Mouse (Mus musculus): ENCODE results near the gene Keap1.
"Not testable (repeated sequence)": the region's sequence is repeated elsewhere in the genome, so short reads cannot be mapped to it uniquely, and the experiment has no call there.

Keap1 gene

DNA sequence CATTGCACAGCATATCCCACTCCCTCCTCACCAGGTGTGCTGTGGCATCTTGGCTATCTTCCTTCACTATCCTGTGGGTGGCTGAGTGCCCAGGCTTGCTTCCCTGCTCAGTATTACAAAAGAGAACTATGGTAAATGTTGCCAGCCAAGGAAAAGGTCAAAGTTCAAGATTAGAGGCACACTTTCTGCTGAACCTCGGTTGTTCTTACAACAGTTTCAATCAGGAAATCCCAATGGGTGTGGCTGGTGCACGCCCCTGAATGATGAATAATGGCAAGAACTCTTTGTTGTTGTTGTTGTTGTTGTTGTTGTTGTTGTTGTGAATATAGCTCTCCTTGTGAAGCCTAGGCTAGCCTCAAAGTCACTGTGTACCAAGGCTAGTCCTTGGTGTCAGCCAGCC, 22.7 kb upstream of the Keap1 start:
- DNase-seq (ENCODE audit: low spot score) = no peak

DNA sequence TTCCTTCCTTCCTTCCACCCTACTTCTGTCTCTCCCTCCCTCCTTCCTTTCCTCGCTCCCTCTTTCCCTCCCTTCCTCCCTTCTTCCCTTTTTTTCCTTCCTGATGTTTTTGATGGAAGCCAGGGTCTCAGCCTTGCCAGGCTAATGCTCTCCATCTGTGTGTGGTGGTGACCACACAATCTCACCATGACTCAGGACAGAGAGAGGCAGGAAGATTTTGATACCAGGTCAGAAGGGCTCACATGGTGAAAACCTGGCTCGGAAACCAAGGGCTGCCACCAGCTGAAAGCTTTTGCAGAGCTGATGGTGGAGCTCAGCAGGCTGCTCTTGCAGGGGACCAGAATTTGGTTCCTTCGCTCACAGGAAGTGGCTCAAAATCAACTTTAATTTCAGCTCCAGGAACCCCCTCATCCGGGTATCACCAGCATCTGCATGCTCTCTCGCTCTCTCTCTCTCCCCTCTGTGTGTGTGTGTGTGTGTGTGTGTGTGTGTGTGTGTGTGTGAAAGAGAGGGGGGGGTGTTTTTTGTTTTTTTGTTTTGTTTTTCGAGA, 21.4 kb upstream of the Keap1 start:
- no peak for DNase-seq (ENCODE audit: low spot score)

DNA sequence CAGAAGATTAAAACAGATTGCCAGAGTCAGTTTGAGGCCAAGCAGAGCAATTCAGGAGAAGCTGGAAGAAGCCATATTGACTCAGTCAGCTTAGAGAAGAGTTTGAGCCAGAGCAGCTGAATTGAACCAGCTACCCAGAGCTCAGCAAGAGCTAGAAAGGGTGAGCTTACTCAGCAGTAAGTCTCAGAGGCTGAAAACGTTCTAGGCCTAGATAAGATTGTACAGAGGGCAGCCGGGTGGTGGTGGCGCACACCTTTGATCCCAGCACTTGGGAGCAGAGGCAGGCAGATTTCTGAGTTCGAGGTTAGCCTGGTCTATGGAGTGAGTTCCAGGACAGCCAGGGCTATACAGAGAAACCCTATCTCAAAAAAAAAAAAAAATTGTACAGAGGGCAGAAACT, 17.2 kb upstream of the Keap1 start:
- DNase-seq (ENCODE audit: low spot score) = not testable (repeated sequence)

DNA sequence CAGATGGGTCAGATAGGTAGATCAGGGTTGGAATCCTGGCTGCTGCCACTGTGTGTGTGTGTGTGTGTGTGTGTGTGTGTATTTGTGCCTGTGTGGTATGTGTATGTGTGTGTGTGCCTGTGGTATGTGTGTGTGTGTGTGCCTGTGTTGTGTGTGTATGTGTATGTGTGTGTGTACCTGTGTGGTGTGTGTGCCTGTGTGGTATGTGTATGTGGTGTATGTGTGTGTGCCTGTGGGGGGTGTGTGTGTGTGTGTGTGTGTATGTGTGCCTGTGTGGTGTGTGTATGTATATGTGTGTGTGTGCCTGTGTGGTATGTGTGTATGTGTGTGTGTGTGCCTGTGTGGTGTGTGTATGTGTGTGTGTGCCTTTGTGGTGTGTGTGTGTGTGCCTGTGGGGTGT, 15.5 kb upstream of the Keap1 start:
- no peak for DNase-seq (ENCODE audit: low spot score)

DNA sequence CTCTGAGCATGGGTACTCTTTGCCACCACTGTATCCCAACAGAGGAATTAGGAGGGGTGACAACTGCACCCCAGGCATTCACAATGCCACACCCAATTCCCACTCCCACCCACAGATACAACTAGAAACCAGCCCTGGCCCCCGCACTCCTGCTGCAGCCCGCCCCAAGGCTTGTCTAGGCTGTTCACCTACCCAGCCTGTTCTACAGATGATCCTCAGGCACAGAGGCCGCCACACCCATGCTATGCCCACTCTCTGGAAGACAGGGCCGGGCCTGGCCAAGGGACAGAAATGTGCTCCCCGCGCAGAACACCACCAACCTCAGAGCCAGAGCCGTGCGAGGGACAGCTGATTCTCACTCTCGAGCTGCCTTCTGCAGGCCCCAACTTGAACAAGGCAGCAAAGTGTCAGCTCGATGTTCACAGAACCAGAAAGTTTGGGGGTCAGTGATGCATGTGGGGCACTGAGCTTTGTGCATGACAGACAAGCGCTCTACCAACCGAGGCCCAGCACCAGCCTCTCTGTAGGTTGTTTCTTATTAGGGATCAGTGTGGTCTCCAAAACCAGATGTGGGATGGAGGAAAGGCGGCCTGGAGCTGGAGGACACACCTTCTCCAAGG, 12.1 kb upstream of the Keap1 start:
- no peak for DNase-seq (ENCODE audit: low spot score)

DNA sequence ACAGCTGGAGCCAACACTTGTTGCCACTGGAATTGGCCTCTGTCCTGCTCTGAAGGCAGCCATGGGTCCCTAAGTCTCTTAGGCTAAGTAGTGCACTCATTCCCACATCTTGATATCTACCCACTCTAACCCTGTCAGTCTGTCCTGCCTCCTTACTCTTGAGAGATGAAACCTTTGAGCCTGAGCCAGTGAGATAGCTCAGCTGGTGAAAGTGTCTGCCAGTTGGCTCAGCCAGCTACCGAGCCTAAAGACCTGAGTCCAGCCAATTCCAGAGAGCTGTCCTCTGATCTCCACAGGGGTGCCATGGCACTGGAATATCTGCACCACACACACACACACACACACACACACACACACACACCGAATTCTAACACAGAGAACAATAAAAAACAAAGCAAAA, 11.3 kb upstream of the Keap1 start:
- no peak for DNase-seq (ENCODE audit: low spot score)

DNA sequence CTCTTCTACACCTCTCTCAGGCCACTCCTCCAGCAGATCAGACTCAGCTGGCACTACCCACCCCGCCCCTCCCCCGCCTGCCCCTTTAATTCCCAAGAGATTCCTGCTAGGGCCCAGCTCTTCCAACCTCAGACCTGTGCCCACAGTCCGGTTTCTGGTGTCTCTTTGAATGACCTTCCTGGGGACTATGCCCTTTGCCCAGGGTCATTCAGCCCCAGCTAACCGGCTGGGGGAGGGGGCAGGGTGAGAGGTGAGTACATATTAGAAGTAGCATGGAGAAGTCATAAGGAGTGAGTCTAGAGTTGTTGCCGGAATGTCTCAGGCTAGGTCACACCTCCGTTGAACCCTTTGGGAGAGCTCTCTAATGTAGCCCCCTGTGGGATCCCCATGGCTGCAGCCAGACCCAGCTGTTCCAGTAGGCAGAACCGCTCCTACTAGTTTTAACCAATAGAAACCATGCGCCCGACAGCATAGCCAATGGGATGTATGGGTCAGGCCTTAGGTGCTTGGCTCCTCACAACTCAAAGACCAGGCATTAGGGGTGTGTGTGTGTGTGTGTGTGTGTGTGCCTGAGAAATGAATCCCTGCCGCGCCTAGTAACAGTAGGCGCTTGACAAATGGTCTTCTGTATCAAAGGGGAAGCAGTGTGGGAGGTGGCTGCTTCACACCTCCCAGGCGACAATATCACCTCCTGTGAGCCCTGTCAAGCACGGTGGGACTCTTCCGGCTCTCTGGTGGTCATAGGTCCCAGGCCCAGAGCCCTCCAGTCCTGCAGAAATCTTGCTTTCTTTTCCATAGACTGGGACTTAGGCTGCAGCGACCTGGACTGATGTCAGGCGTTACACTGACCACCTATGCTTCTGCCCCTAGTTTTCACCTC, 10.7 kb upstream of the Keap1 start:
- DNase-seq (ENCODE audit: low spot score) = no peak

DNA sequence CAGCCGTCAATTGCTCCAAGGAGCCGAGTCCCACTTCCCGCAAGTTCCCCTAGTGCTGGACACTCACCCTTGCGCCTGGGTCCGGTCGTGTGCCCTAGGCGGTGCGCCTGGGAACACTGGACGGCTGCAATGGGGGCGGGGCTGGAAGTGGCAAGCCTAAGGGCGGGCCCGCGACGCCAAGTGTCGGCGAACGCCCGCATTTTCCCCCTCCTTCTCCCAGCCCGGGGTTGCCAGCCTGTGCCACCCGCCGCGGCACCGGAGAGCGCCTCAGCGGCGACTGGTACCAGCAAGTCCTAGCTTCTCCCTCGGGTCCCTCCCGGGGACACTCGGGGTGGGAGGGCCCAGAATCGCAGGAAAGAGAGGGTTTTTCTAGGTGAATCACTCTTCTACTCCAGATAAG, 9.2 kb upstream of the Keap1 start, which contains the start of gene S1pr5:
TSS of gene S1pr5 (minus strand) at position 118 of the 400 bp plus-strand sequence.
- DNase-seq (ENCODE audit: low spot score) = no peak

DNA sequence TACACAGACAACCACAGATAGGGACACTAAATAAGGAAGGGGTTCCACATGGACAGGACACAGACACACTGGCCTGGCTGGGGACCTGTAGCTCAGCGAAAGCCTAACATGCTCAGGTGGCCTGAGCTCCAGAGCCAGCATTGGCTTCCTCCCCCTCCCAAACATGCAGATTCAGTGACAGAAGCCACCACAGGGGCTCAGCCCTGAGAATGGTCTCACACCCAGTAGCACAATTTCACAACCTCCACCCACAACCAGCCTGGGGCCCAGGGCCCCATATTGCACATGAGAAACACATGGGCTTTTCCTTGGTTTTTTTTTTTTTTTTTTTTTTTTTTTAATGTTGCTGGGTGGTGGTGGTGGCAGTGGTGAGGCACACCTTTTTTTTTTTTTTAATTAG, 7.2 kb upstream of the Keap1 start:
- no peak for DNase-seq (ENCODE audit: low spot score)

DNA sequence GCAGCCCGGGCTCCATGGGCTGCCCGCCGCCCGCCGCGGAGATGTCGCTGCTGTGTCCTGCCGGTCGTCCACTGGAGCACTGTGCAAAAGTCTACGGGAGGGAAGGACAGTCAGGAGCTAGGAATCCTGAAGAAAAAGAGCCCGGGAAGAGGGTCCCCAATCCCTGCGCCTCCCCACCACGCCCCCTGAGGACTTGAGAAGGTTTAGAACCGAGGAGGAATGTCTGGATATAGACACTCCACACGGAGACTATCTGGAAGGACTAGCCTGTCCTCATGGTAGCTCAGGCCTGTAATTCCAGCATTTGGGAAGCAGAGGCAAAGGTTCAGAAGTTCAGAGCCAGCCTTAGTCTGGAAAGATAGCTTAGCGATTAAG, 5.9 kb upstream of the Keap1 start:
- DNase-seq (ENCODE audit: low spot score) = no peak

DNA sequence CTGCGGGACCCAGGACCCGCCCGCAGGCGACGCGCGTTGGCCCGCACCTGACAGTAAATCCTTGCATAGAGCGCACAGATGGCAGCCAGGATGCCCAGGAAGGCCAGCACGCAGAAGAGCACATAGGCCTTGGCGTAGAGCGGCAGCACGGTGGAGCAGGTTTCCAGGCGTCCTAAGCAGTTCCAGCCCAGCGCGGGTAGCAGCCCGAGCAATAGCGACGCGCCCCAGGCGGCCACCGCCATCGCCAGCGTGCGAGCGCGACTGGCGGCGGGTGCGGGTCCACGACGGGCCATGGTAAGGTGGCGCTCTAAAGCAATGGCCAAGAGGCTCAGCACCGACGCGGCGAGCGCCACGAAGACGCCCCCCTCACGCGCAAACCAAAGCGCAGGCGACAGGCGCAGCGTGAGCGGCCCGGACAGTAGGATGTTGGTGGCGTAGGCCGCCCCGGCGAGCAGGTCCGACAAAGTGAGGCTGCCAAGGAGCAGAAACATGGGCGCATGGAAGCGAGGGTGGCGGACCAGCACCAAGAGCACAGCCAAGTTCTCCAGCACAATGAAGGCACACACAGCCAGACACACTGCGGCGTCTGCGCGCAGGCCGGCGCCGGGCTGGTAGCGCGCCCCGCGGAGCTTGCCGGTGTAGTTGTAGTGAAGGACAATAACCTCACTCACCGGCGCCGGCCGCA, 5.4 kb upstream of the Keap1 start:
- DNase-seq (ENCODE audit: low spot score) = no peak

DNA sequence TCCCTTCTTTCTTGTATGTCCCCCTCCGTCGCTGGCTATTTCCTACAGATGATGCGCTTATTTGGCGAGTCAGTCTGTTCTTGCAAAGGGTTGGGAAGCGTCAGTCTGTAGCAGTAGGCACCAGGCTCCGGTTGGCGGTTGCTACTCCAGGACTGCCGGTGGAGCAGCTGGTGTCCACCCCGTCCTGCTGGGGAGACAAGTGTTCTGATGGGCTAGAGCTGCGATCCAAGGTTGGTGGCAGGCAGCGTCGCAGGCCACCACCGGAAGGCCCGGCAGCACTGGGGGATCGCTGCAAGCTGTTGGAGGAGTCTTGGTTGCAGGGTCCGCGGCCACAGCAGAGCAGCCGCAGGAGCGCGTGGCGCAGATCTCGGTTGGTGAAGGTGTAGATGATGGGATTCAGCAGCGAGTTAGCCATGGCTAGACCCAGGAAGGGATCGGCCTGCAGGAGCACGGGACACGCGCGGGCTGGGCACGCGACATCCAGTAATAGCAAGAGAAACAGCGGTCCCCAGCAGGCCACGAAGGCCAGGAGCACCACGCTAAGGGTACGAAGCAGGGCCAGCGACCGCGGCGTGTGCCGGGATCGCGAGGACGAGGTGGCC, 4.8 kb upstream of the Keap1 start:
- no peak for DNase-seq (ENCODE audit: low spot score)

DNA sequence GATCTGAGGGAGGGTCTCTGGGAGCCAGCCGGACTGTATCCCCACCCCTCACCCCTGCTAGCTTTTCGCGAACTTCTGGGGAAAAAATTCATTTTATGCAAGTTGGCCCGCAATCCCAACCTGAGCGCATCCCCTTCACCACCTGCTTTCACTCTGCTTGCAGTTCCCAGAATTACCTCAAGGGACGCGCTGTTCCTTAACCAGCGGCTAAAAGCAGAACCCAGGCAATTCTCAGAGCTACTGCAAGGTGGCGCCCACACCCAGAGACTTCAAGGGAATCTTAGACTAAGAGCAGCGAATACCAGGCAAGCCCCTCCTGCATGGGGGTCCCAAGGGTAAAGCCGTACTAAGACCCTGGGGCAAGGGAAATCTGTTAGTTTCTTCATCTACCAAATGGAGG, 2.2 kb upstream of the Keap1 start:
- no peak for DNase-seq (ENCODE audit: low spot score)

DNA sequence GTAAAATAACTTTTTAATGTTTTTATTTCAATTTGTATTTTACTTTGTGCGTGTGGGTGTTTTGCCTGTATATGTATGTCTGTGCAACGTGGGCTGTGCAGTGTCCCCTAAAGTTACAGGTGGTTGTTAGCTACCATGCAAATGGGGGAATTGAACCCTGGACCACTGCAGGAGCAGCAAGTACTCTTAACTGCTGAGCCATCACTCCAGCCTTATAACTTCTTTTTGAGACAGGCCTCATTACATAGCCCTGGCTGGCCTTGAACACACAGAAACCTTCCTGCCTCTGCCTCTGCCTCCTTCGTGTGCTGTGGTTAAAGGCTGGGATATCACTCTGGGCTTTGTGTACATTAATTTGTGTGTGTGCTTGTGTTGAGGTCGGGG, 296 bp upstream of the Keap1 start:
- no peak for DNase-seq (ENCODE audit: low spot score)

DNA sequence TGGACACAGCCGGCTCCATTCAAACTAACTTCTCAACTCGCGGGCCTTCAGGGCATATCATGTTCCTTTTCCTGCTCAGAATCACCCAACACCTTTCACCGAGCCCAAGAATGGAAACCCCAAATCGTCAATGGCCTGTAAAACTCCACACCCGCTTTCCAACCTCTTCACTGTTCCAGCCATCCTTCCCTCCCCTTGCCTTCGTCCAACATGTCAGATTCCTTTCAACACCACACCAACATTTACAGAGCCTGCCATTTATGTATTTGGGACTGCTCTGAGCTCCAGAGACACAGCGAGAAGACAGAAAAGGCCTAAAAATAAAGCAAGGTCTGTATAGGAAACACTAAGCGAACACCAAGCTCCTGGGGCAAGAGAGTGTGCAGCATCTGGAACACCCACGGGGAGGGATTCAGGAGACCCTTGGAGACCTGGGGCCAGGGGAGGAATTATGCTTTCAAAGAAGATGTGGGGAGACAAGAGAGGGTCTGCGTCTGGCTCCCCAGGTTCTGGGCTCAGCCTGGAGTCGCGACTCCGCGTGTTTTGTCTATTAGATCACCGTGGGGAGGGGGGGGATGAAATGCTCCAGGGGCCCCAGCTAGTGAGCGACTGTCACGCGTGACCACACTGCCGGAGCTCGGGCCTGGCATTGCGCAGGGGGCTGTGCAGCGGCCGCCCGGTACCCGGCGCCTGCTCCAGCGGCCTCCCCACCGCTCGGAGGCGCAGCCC, 993 bp downstream of the Keap1 start:
- no peak for DNase-seq (ENCODE audit: low spot score)

DNA sequence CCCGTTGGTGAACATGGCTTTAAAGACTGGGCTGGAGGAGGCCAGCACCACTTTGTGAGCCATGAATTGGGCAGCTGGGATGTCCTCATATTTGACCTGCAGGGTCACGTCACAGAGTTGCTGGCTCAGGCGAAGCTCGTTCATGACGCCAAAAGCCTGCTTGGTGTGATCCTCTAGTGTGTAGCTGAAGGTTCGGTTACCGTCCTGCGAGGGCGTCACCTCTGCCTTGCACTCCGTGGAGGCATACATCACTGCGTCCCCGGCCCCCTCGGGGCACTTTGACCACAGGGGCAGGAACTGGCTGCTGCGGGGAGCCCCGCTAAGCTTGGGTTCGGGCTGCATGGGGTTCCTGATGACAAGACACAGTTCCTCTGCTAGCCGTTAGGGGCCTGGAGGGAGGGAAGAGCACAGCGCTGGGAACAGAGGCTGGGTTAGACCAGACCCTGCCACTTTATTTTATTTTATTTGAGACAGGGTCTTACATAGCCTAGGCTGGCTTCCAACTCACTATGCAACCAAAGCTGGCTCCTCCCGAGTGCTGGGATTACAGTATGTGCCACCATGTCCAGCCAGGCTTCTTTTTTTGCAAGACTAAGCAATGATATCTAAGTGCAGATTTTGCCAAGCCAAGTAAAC, 1.7 kb downstream of the Keap1 start:
- no peak for DNase-seq (ENCODE audit: low spot score)

DNA sequence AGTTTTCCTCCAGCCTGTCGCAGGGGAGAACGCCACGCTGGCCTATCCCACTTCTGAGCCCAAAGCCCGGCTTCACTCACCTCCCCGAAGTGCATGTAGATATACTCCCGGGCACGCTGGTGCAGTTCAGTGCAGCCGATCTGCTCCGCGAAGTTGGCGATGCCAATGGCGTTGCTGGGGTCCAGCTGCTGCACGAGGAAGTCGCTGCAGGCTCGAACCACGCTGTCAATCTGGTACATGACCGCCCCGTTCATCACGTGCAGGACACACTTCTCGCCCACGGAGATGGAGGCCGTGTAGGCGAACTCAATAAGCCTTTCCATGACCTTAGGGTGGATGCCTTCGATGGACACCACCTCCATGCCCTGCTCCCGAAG, 2.2 kb downstream of the Keap1 start:
- no peak for DNase-seq (ENCODE audit: low spot score)

DNA sequence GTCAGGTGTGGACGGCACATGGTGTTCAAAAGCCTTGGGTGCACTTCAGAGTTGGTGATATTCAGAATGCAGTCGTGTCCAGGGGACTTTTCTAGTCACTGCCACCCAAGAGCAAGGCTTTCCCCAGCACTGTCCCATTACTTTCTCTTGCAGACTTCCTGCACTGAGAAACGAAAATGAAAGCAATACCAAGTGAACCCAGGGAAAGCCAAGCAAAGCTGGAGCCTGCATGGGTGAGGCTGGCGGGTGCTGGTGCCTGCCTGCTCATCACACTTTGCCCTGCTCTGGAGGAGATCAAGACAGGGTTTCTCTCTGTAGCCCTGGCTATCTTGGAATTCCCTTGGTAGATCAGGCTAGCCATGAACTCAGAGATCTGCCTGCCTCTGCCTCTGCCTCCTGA, 3.8 kb downstream of the Keap1 start:
- no peak for DNase-seq (ENCODE audit: low spot score)

DNA sequence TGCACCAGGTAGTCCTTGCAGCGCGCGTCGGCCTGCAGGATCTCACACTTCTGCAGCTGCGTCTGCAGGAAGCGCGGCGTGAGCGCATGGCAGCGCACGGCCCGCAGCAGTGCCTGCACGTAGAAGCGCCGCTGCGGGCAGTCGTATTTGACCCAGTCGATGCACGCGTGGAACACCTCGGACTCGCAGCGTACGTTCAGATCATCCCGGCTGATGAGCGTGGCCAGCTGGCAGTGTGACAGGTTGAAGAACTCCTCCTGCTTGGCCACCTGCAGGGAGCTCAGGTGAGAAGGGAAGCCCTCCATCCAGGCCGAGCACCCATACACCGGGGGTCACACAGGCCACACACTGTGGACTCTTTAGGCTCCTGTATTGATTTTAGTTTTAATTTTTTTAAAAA, 5.4 kb downstream of the Keap1 start:
- DNase-seq (ENCODE audit: low spot score) = no peak

DNA sequence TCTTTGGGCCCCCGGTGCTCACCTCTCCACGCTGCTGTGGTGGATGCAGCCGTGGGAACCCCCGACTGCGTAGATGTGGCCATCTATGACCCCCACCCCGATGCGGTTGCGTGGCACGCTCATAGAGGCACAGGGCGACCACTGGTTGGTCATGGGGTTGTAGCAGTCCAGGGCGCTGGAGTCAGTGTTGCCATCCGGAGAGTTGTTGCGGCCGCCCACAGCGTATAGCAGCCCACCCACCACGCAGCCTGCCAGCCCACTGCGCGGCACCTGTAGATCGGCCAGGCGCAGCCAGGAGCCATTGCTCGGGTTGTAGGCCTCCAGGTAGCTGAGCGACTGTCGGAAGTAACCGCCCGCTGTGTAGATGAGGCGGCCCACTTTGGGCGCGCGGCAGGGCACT, 5.8 kb downstream of the Keap1 start:
- DNase-seq (ENCODE audit: low spot score) = no peak

DNA sequence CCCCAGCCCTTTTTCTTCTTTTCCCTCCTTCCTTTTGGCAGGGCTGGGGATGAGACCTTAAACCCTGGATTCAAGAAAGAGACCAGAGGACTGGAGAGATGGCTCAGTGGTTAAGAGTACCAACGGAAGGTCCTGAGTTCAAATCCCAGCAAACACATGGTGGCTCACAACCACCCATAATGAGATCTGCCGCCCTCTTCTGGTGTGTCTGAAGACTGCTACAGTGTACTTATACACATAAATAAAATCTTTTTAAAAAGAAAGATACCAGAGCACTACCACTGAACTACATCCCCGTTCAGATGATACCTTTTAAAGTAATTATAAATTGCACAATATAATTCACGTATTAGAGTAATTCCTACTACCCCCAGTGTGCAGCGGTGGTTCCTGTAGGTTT, 6.3 kb downstream of the Keap1 start:
- no peak for DNase-seq (ENCODE audit: low spot score)
